Comparison of ENCODE assay signal across 24 mouse cellular contexts in genomic region chr6:71235944-71236343, GRCm38 (mm10). TPM values are rescaled to one million over a fixed set of nuclear protein-coding genes. Genes with fewer than 3 reads are reported as not detected.
DNase-seq lines count a peak whose midpoint lies in the region; ATAC-seq lines count a peak whose summit lies in the region.
"Had no signal": no experiment of that assay in that cellular context is flagged by ENCODE, and none has a peak within 500 bp of the region (broad histone marks: within the 10 kb centered on the region; RNA-seq: fewer than 3 reads in every experiment).

No protein-coding gene starts in this region.

- 54% methylated on average over 3 of the region's 3 CpGs for WGBS in kidney, embryonic 15.5 days
- 36% methylated on average over 3 of the region's 3 CpGs for WGBS in liver, embryonic 15.5 days (ENCODE audit: insufficient replicate concordance)
- WGBS in heart, embryonic 11.5 days (ENCODE audit: insufficient replicate concordance) = 52% methylated on average over 3 of the region's 3 CpGs
- 77% methylated on average over 3 of the region's 3 CpGs for WGBS in midbrain, embryonic 13.5 days

- H3K27ac ChIP-seq in kidney, embryonic 15.5 days = no peak overlapping the region
- H3K27ac ChIP-seq in liver, embryonic 15.5 days (replicated peaks) = peak overlapping the region; percentile 65
- no peak overlapping the region for H3K27ac ChIP-seq in heart, embryonic 11.5 days (ENCODE audit: low read depth, low read length)
- no peak overlapping the region for H3K27ac ChIP-seq in midbrain, embryonic 13.5 days
- H3K27ac ChIP-seq: embryonic facial prominence, embryonic 12.5 days; forebrain, embryonic 13.5 days; heart, embryonic 15.5 days; hindbrain, embryonic 10.5 days; midbrain, embryonic 10.5 days had no signal

- H3K4me1 ChIP-seq in kidney, embryonic 15.5 days = no peaks in the 10 kb centered on the region
- no peaks in the 10 kb centered on the region for H3K4me1 ChIP-seq in liver, embryonic 15.5 days (replicated peaks)
- H3K4me1 ChIP-seq in heart, embryonic 11.5 days (ENCODE audit: control insufficient read depth, insufficient read depth, low read length) = no peaks in the 10 kb centered on the region
- H3K4me1 ChIP-seq in midbrain, embryonic 13.5 days (replicated peaks) = no peaks in the 10 kb centered on the region
- H3K4me1 ChIP-seq: embryonic facial prominence, embryonic 12.5 days; forebrain, embryonic 13.5 days; hindbrain, embryonic 10.5 days; midbrain, embryonic 10.5 days had no signal

- H3K36me3 ChIP-seq in kidney, embryonic 15.5 days = no peaks in the 10 kb centered on the region
- H3K36me3 ChIP-seq in liver, embryonic 15.5 days (replicated peaks) = no peaks in the 10 kb centered on the region
- H3K36me3 ChIP-seq in heart, embryonic 11.5 days (ENCODE audit: control insufficient read depth, insufficient read depth, low read length) = peaks cover 5% of the 10 kb centered on the region; the same call in 1 of the 2 replicates
- no peaks in the 10 kb centered on the region for H3K36me3 ChIP-seq in midbrain, embryonic 13.5 days
- H3K36me3 ChIP-seq: embryonic facial prominence, embryonic 12.5 days; hindbrain, embryonic 10.5 days; midbrain, embryonic 10.5 days had no signal

- intact Hi-C loops in heart, postnatal 25 days (cut with DNase I) = no loop called here

- H3K9ac ChIP-seq in kidney, embryonic 15.5 days = no peak overlapping the region
- H3K9ac ChIP-seq in liver, embryonic 15.5 days = no peak overlapping the region
- H3K9ac ChIP-seq in heart, embryonic 11.5 days (ENCODE audit: low read depth, low read length) = no peak overlapping the region
- H3K9ac ChIP-seq in midbrain, embryonic 13.5 days (replicated peaks) = no peak overlapping the region
- H3K9ac ChIP-seq: embryonic facial prominence, embryonic 12.5 days; forebrain, embryonic 13.5 days; heart, embryonic 15.5 days; lung, embryonic 14.5 days had no signal

- DNase-seq in heart, adult 11 months = peak; percentile 87
- no peak for DNase-seq in heart, postnatal 25 days (ENCODE audit: low spot score)
- peak; percentile 25 for DNase-seq in kidney, adult 9 months
- peak; percentile 63 for DNase-seq in yolk sac, embryonic 10.5 days (ENCODE audit: low spot score)
- DNase-seq: cerebellum, adult 2 months; cerebellum, postnatal 36 days; lung, embryonic 14.5 days; lung, postnatal 4 days; thymus, adult 18-20 months; thymus, postnatal 4 days had no signal

- no peak overlapping the region for H3K4me2 ChIP-seq in kidney, embryonic 15.5 days
- no peak overlapping the region for H3K4me2 ChIP-seq in liver, embryonic 15.5 days
- no peak overlapping the region for H3K4me2 ChIP-seq in heart, embryonic 11.5 days
- no peak overlapping the region for H3K4me2 ChIP-seq in midbrain, embryonic 13.5 days (replicated peaks)
- H3K4me2 ChIP-seq: embryonic facial prominence, embryonic 12.5 days; forebrain, embryonic 13.5 days; heart, embryonic 15.5 days; lung, embryonic 14.5 days had no signal

- no peak for ATAC-seq in kidney, embryonic 15.5 days (replicated peaks; ENCODE audit: low FRiP score)
- peak; percentile 74 for ATAC-seq in liver, embryonic 15.5 days (ENCODE audit: insufficient read depth)
- no peak for ATAC-seq in heart, embryonic 11.5 days (replicated peaks; ENCODE audit: insufficient number of reproducible peaks, low FRiP score, low TSS enrichment)
- ATAC-seq in midbrain, embryonic 13.5 days = no peak
- ATAC-seq: forebrain, embryonic 13.5 days had no signal

- no peaks in the 10 kb centered on the region for H3K9me3 ChIP-seq in kidney, embryonic 15.5 days (replicated peaks)
- H3K9me3 ChIP-seq in liver, embryonic 15.5 days (replicated peaks) = no peaks in the 10 kb centered on the region
- no peaks in the 10 kb centered on the region for H3K9me3 ChIP-seq in heart, embryonic 11.5 days (replicated peaks; ENCODE audit: control insufficient read depth, low read length)
- no peaks in the 10 kb centered on the region for H3K9me3 ChIP-seq in midbrain, embryonic 13.5 days
- H3K9me3 ChIP-seq: embryonic facial prominence, embryonic 12.5 days; forebrain, embryonic 13.5 days; heart, embryonic 15.5 days; hindbrain, embryonic 10.5 days; midbrain, embryonic 10.5 days had no signal

- no peak overlapping the region for H3K4me3 ChIP-seq in kidney, embryonic 15.5 days (replicated peaks)
- no peak overlapping the region for H3K4me3 ChIP-seq in liver, embryonic 15.5 days (replicated peaks)
- no peak overlapping the region for H3K4me3 ChIP-seq in heart, embryonic 11.5 days (ENCODE audit: low read depth, low read length)
- no peak overlapping the region for H3K4me3 ChIP-seq in midbrain, embryonic 13.5 days (replicated peaks)
- H3K4me3 ChIP-seq: embryonic facial prominence, embryonic 12.5 days; erythroblast, embryonic 14.5 days; forebrain, embryonic 13.5 days; heart, embryonic 15.5 days; hindbrain, embryonic 10.5 days; midbrain, embryonic 10.5 days had no signal

- no peaks in the 10 kb centered on the region for H3K27me3 ChIP-seq in kidney, embryonic 15.5 days
- no peaks in the 10 kb centered on the region for H3K27me3 ChIP-seq in liver, embryonic 15.5 days
- H3K27me3 ChIP-seq in heart, embryonic 11.5 days (ENCODE audit: control insufficient read depth, insufficient read depth, low read length) = no peaks in the 10 kb centered on the region
- no peaks in the 10 kb centered on the region for H3K27me3 ChIP-seq in midbrain, embryonic 13.5 days
- H3K27me3 ChIP-seq: embryonic facial prominence, embryonic 12.5 days; forebrain, embryonic 13.5 days; heart, embryonic 15.5 days had no signal

RNA-seq across cellular contexts. Expression of gene Krcc1, which starts 35.5 kb away (rescaled TPM):
- total RNA-seq in heart, postnatal 25 days (2021) = 10 to 100 TPM; 54.6 to 54.9 TPM
- polyA plus RNA-seq in kidney, embryonic 15.5 days (2015; fragmentation: Nextera tagmentation; extraction: Ambion mirVana) = 54.4 and 56.0 TPM in 2 replicates
- 21.5 and 23.1 TPM in 2 replicates for polyA plus RNA-seq in liver, embryonic 15.5 days (2015; fragmentation: Nextera tagmentation; extraction: Ambion mirVana)
- 60.2 and 65.1 TPM in 2 replicates for polyA plus RNA-seq in heart, embryonic 11.5 days (2014; fragmentation: Nextera tagmentation; extraction: Ambion mirVana)
- 21.0 and 25.1 TPM in 2 replicates for polyA plus RNA-seq in midbrain, embryonic 13.5 days (2015; fragmentation: Nextera tagmentation; extraction: Ambion mirVana)

RNA-seq across cellular contexts. Expression of gene Fabp1, which starts 36.3 kb away (rescaled TPM):
- not detected for total RNA-seq in heart, postnatal 25 days (2021)
- polyA plus RNA-seq in kidney, embryonic 15.5 days (2015; fragmentation: Nextera tagmentation; extraction: Ambion mirVana) = 3.5 and 4.4 TPM in 2 replicates
- polyA plus RNA-seq in liver, embryonic 15.5 days (2015; fragmentation: Nextera tagmentation; extraction: Ambion mirVana) = 442 and 489 TPM in 2 replicates
- polyA plus RNA-seq in heart, embryonic 11.5 days (2014; fragmentation: Nextera tagmentation; extraction: Ambion mirVana) = 1.4 TPM in 1 of 2 replicates, not detected in the other
- 1.9 TPM in 1 of 2 replicates, not detected in the other for polyA plus RNA-seq in midbrain, embryonic 13.5 days (2015; fragmentation: Nextera tagmentation; extraction: Ambion mirVana)
- total RNA-seq: adrenal gland, adult 18-20 months; layer of hippocampus, postnatal 10 days; left cerebral cortex, adult 8-10 months had no signal
- polyA plus RNA-seq: cerebellum, adult 2 months; embryonic facial prominence, embryonic 12.5 days; forebrain, embryonic 13.5 days; frontal cortex, adult 2 months; hindbrain, embryonic 10.5 days; lung, embryonic 14.5 days; midbrain, embryonic 10.5 days had no signal

Comparison
In these comparisons a context has a peak if more than half of its experiments do, and no peak if none do; other contexts are left out.
1. RNA of gene Fabp1, which starts 36.3 kb away (polyA plus RNA-seq): 442 to 489 TPM in liver, embryonic 15.5 days; 3.5 to 4.4 TPM in kidney, embryonic 15.5 days, 1.4 TPM in heart, embryonic 11.5 days and 1.9 TPM in midbrain, embryonic 13.5 days; every median in the first group is over 10 times any median in the second.